Mouse (Mus musculus) layer of hippocampus, adult 11-12 months (tissue): ENCODE measurements at regions not wholly inside any gene's neighbourhood (a gene's known extent, or its start where the extent isn't known, plus 50 kb on each side); places are given as distances from the start of the nearest gene placed in this dataset.

Experiments used
- DNase-seq: peaks from one replicate; pipeline ENCODE4 v3.0.0; 2022; ENCODE audit warnings: low spot score

DNA sequence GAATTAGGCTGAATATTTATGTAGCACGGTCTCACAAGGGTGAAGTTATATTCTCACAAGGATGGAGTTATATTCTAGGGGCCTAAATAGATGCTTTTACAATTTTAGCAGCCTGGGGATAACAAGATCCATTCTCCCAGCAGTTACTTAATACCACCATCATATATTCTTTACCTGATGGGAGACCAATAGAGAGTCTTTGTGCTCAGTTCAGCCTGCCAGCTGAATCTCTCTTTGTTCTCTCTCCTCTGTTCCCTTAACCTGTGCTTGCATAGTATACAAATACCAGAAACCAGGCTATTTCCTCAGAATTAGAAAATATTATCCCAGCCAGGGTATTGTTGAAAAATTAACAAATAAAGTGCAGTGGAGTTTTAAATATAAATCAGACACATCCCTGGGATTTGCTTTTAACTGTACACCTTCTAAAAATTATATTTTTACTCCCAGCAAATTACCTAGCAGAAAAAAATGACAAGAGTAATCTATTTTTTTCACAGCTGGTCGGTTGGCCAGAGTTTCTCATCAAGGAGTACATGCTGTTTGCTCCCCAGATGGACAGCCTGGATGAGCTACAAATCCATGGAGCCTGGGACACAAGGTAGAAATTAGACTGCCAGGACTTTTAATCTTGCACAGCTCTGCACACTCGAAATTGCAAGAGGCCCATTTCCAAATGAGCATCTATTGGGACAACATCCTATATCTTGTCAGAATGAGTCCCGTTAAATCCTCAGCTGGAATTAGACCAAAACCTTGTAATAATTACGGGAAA is 281.0 kb upstream of the 4930452B06Rik start:
- DNase-seq = no peak

DNA sequence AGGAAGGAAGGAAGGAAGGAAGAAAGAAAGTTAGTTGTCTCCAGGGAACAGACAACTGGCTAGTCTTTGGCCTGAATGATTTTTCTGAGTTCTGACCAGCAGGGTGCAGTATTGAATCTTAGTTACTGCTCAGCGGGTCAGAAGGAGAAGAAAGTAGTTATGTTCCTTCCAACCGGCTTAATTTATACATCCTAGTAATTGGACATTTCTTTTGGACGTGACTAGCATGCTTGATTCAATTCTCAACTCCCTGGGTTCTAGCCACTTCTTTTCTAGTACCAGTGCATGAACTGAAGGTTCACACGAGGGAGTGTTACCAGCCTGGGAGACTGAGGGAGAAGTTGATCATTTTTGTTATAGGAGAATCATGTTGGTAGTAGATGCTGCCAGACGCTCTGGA is 269.1 kb upstream of the 4930452B06Rik start:
- peak; percentile 68 for DNase-seq
